Mouse (Mus musculus): ENCODE data around the gene Bbs2.
A peak's percentile ranks its signal among the peaks of the same experiment; 100 is the strongest.

DNA sequence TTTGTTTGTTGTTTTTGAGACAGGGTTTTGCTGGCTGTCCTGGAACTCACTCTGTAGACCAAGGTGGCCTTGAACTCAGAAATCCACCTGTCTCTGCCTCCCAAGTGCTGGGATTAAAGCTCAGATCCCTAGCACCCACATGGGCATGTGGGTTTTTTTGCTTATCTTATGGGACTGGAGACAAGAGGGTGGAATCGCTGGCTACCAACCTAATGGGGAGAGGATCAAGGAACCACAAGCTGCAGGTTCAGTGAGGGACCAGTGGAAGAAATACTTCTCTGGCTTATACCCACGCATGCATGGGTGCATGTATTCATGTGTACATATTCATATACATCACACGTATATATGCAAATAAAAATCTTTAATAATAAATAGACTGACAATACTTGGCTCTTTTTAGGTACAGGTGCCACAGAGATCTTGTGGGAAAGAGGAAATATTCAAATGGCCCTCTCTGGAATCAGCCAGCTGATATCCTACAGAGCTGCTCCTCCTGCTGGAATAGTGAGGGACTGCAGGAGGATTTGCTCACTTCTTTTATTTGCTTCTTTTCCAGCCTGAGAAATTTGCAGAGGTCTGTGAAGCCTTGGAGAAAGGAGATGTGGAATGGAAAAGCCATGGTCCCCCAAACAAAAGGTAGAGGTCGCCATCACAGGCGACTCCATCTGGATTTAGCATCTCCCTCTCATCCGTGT is 41.4 kb downstream of the Bbs2 start:
- TF ChIP-seq POLR2A (IDR thresholded peaks at IDR 0.05; ENCODE audit: borderline replicate concordance, control insufficient read depth, low read depth, low read length), result no peak
- peak; percentile 38 for TF ChIP-seq CTCF (IDR thresholded peaks at IDR 0.05; ENCODE audit: control insufficient read depth, insufficient read depth, low read length)
